Mouse (Mus musculus): ENCODE measurements around the gene Parp16.

DNA sequence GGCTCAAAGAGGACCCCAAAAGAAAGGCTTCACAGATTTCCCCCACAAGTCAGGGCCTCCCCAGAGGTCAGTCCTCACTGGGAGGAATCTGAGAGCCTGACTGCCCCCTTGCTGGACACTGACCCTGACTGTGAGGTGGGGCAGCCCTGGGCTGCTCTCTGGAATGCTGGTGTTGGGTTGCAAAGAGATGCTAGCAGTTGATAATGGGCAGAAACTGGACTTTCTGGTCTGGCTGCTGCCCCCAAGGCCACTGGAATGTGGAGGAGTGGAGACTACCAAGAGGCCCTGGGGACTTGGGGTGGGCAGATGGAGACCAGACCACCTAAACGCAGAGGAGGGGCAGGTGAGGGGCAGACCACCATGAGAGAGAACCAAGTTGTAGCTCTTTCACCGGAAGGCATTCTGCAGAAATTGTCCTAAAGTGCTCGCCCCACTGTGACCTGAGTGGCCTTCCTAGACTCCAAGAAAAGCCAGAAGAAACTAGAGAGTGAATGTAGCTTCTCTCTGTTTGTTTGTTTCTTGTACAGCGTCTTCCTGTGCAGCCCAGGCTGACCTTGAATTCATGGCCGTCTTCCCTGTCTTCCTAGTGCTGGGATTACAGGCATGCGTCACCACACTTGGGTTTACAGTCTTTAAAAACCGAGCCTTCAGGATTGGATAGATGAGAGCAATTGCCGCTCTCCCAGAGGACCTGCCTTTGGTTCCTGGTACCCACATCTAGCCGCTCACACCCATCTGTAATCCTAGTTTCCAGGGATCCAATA is 40.3 kb upstream of the Parp16 start:
- TF ChIP-seq MXI1 (IDR thresholded peaks at IDR 0.05; ENCODE audit: low read depth, low read length) = no peak
- no peak for TF ChIP-seq GABPA (IDR thresholded peaks at IDR 0.05; ENCODE audit: insufficient replicate concordance, low read depth, low read length)
- no peak for TF ChIP-seq MYC (IDR thresholded peaks at IDR 0.05; ENCODE audit: low read depth, low read length)
- no peak for TF ChIP-seq CTCF (conservative IDR thresholded peaks at IDR 0.05 in 1 of 2, IDR thresholded peaks at IDR 0.05 in 1 of 2; ENCODE audit: low read depth in 2 of 2, low read length in 2 of 2)
